Mouse (Mus musculus): Measurements from ENCODE around the gene Odf4. TPM values are rescaled to one million over a fixed set of nuclear protein-coding genes. Genes with fewer than 3 reads are reported as not detected.

Gene Odf4
- polyA plus RNA-seq, 1 experiment = not detected

- no peak overlapping the region for H3K27ac ChIP-seq (replicated peaks; ENCODE audit: low read depth, low read length)
- no peaks in the 10 kb centered on the region for H3K4me1 ChIP-seq (ENCODE audit: control insufficient read depth, insufficient read depth, insufficient read length, low read length)
- no peak overlapping the region for H3K4me3 ChIP-seq (ENCODE audit: insufficient read depth, low read depth, low read length)
These were observed 43.0 kb downstream of the Odf4 start for GRCm38 (mm10) chr11:68883843-68884242.

GRCm38 (mm10) chr11:68882107-68882506 lies 44.8 kb downstream of the Odf4 start:
- Histone ChIP-seq H3K4me1 (ENCODE audit: control insufficient read depth, insufficient read depth, insufficient read length, low read length) (no peaks in the 10 kb centered on the region), H3K4me3 (ENCODE audit: insufficient read depth, low read depth, low read length) (no peak overlapping the region), H3K27ac (replicated peaks; ENCODE audit: low read depth, low read length) (no peak overlapping the region)

- Histone ChIP-seq H3K4me3 (ENCODE audit: insufficient read depth, low read depth, low read length) (no peak overlapping the region), H3K27ac (replicated peaks; ENCODE audit: low read depth, low read length) (no peak overlapping the region), H3K4me1 (ENCODE audit: control insufficient read depth, insufficient read depth, insufficient read length, low read length) (no peaks in the 10 kb centered on the region)
These were observed 48.1 kb downstream of the Odf4 start for GRCm38 (mm10) chr11:68878811-68879210.

- Histone ChIP-seq H3K4me3 (ENCODE audit: insufficient read depth, low read depth, low read length) (no peak overlapping the region), H3K27ac (replicated peaks; ENCODE audit: low read depth, low read length) (0 out of 2 replicates have a peak overlapping the region, but pooled peaks have one; percentile 46), H3K4me1 (ENCODE audit: control insufficient read depth, insufficient read depth, insufficient read length, low read length) (peaks cover 9% of the 10 kb centered on the region)
These were observed 52.0 kb downstream of the Odf4 start for GRCm38 (mm10) chr11:68874841-68875240.

Other genes starting within 250 kb of the Odf4 start
- gene Myh10, start 235.5 kb downstream of the Odf4 start, polyA plus RNA-seq (2012; ENCODE audit: insufficient read depth, insufficient read length, missing spikeins) = 15.5 and 17.2 TPM in 2 replicates
- gene Ndel1, start 55.2 kb downstream of the Odf4 start, polyA plus RNA-seq (2012; ENCODE audit: insufficient read depth, insufficient read length, missing spikeins) = 48.4 and 48.9 TPM in 2 replicates
- not detected in 2 replicates for gene Rnf222, start 38.5 kb downstream of the Odf4 start, polyA plus RNA-seq (2012; ENCODE audit: insufficient read depth, insufficient read length, missing spikeins)
- 1,653 and 1,681 TPM in 2 replicates for gene Rpl26, start 25.5 kb downstream of the Odf4 start, polyA plus RNA-seq (2012; ENCODE audit: insufficient read depth, insufficient read length, missing spikeins)
- 7.1 and 19.0 TPM in 2 replicates for gene Arhgef15, start 30.4 kb upstream of the Odf4 start, polyA plus RNA-seq (2012; ENCODE audit: insufficient read depth, insufficient read length, missing spikeins)
- 170 and 220 TPM in 2 replicates for gene Slc25a35, start 41.0 kb upstream of the Odf4 start, polyA plus RNA-seq (2012; ENCODE audit: insufficient read depth, insufficient read length, missing spikeins)
- gene Rangrf, start 48.1 kb upstream of the Odf4 start, polyA plus RNA-seq (2012; ENCODE audit: insufficient read depth, insufficient read length, missing spikeins) = 9.0 and 12.7 TPM in 2 replicates
- gene Pfas, start 81.4 kb upstream of the Odf4 start, polyA plus RNA-seq (2012; ENCODE audit: insufficient read depth, insufficient read length, missing spikeins) = 7.8 and 11.1 TPM in 2 replicates
- gene Ctc1, start 88.8 kb upstream of the Odf4 start, polyA plus RNA-seq (2012; ENCODE audit: insufficient read depth, insufficient read length, missing spikeins) = 6.2 and 11.8 TPM in 2 replicates
- gene Aurkb, start 118.6 kb upstream of the Odf4 start, polyA plus RNA-seq (2012; ENCODE audit: insufficient read depth, insufficient read length, missing spikeins) = 0.79 TPM in 1 of 2 replicates, not detected in the other
- gene Borcs6, start 132.6 kb upstream of the Odf4 start, polyA plus RNA-seq (2012; ENCODE audit: insufficient read depth, insufficient read length, missing spikeins) = 8.1 and 8.3 TPM in 2 replicates
- gene Tmem107, start 143.7 kb upstream of the Odf4 start, polyA plus RNA-seq (2012; ENCODE audit: insufficient read depth, insufficient read length, missing spikeins) = 2.5 and 4.6 TPM in 2 replicates
- 42.0 and 54.9 TPM in 2 replicates for gene Vamp2, start 161.4 kb upstream of the Odf4 start, polyA plus RNA-seq (2012; ENCODE audit: insufficient read depth, insufficient read length, missing spikeins)
- gene Per1, start 168.1 kb upstream of the Odf4 start, polyA plus RNA-seq (2012; ENCODE audit: insufficient read depth, insufficient read length, missing spikeins) = 7.9 and 15.6 TPM in 2 replicates
- gene Hes7, start 193.3 kb upstream of the Odf4 start, polyA plus RNA-seq (2012; ENCODE audit: insufficient read depth, insufficient read length, missing spikeins) = not detected in 2 replicates
- gene 9130213A22Rik, start 195.5 kb upstream of the Odf4 start, polyA plus RNA-seq (2012; ENCODE audit: insufficient read depth, insufficient read length, missing spikeins) = 0.87 TPM in 1 of 2 replicates, not detected in the other
- not detected in 2 replicates for gene Aloxe3, start 198.8 kb upstream of the Odf4 start, polyA plus RNA-seq (2012; ENCODE audit: insufficient read depth, insufficient read length, missing spikeins)
- gene Alox12b, start 229.9 kb upstream of the Odf4 start, polyA plus RNA-seq (2012; ENCODE audit: insufficient read depth, insufficient read length, missing spikeins) = not detected in 2 replicates